Mouse (Mus musculus): ENCODE data around the gene Serpinb12.
"Not testable (repeated sequence)": the region's sequence is repeated elsewhere in the genome, so short reads cannot be mapped to it uniquely, and the experiment has no call there.

The Serpinb12 gene

GRCm38 (mm10) chr1:106934265-106934664 is at the start of gene Serpinb12:
Gene Serpinb12, plus strand, starts transcription at chr1:106934449.
- DNase-seq, result no peak

- DNase-seq, result not testable (repeated sequence)
Observed at GRCm38 (mm10) chr1:106895142-106895541, 39.1 kb upstream of the Serpinb12 start.

GRCm38 (mm10) chr1:106901406-106901805 is 32.8 kb upstream of the Serpinb12 start:
- DNase-seq, result peak; percentile 4 to 7

GRCm38 (mm10) chr1:106931954-106932353 is 2.3 kb upstream of the Serpinb12 start:
- DNase-seq, result peak in 1 of 2 experiments; percentile 2

GRCm38 (mm10) chr1:106933658-106934057 is 591 bp upstream of the Serpinb12 start:
- DNase-seq, result no peak

- no peak for DNase-seq
Observed at GRCm38 (mm10) chr1:106947217-106947616, 13.0 kb downstream of the Serpinb12 start.

- DNase-seq, result no peak
Observed at GRCm38 (mm10) chr1:106959981-106960380, 25.7 kb downstream of the Serpinb12 start.

- DNase-seq, result no peak
Observed at GRCm38 (mm10) chr1:106961023-106961422, 26.8 kb downstream of the Serpinb12 start.

GRCm38 (mm10) chr1:106980684-106981083 is 46.4 kb downstream of the Serpinb12 start, which contains the start of gene Serpinb13:
Gene Serpinb13, plus strand, starts transcription at chr1:106980984.
- no peak for DNase-seq

- no peak for DNase-seq
Observed at GRCm38 (mm10) chr1:106983092-106983491, 48.8 kb downstream of the Serpinb12 start.

- DNase-seq, result no peak
Observed at GRCm38 (mm10) chr1:106983865-106984264, 49.6 kb downstream of the Serpinb12 start.

GRCm38 (mm10) chr1:107000424-107000823 is 66.2 kb downstream of the Serpinb12 start:
- no peak for DNase-seq

- DNase-seq, result no peak
Observed at GRCm38 (mm10) chr1:107001754-107002153, 67.5 kb downstream of the Serpinb12 start.

- DNase-seq, result no peak
Observed at GRCm38 (mm10) chr1:107006316-107006715, 72.1 kb downstream of the Serpinb12 start.
